Mouse (Mus musculus) adrenal gland, adult 18-20 months (tissue): ENCODE data around the gene Cep350. TPM values are rescaled to one million over a fixed set of nuclear protein-coding genes. Genes with fewer than 3 reads are reported as not detected.
"Not testable (repeated sequence)": the region's sequence is repeated elsewhere in the genome, so short reads cannot be mapped to it uniquely, and the experiment has no call there.

Experiments
- DNase-seq, 2 experiments: peaks; one replicate each; pipeline ENCODE4 v3.0.0; 2021 to 2022; ENCODE audit warnings: low spot score in 2 of 2
- total RNA-seq, 2 experiments: library from RNA; stranded (reverse); gene quantifications; 1 replicate in 1 of 2; 2 replicates in 1 of 2; pipeline ENCODE4 v1.2.3; 2021

The Cep350 gene
- total RNA-seq, 2 experiments from 2014 or later: 27.7 to 33.2 TPM

- DNase-seq: no peak
These were observed 78.7 kb downstream of the Cep350 start for GRCm38 (mm10) chr1:155894382-155894781.

GRCm38 (mm10) chr1:155886846-155887245, 86.2 kb downstream of the Cep350 start:
- DNase-seq: no peak

GRCm38 (mm10) chr1:155882646-155883231, 90.3 kb downstream of the Cep350 start:
- not testable (repeated sequence) for DNase-seq

- no peak for DNase-seq
These were observed 93.5 kb downstream of the Cep350 start for GRCm38 (mm10) chr1:155879596-155879995.

- DNase-seq: no peak
These were observed 110.1 kb downstream of the Cep350 start for GRCm38 (mm10) chr1:155862967-155863366.

GRCm38 (mm10) chr1:155854926-155855702, 117.9 kb downstream of the Cep350 start:
- DNase-seq: no peak

- DNase-seq: no peak
These were observed 120.0 kb downstream of the Cep350 start for GRCm38 (mm10) chr1:155853009-155853408.

- no peak for DNase-seq
These were observed 128.8 kb downstream of the Cep350 start for GRCm38 (mm10) chr1:155844235-155844634.

- DNase-seq: no peak
These were observed 129.5 kb downstream of the Cep350 start for GRCm38 (mm10) chr1:155843538-155843937.

GRCm38 (mm10) chr1:155835667-155836066, 137.4 kb downstream of the Cep350 start:
- no peak for DNase-seq

- no peak for DNase-seq
These were observed 139.4 kb downstream of the Cep350 start for GRCm38 (mm10) chr1:155833610-155834009.

GRCm38 (mm10) chr1:155831958-155832357, 141.1 kb downstream of the Cep350 start:
- DNase-seq: no peak

- no peak for DNase-seq
These were observed 142.2 kb downstream of the Cep350 start for GRCm38 (mm10) chr1:155830861-155831260.

- DNase-seq: no peak
These were observed 145.3 kb downstream of the Cep350 start for GRCm38 (mm10) chr1:155827703-155828295.

- no peak for DNase-seq
These were observed 146.2 kb downstream of the Cep350 start for GRCm38 (mm10) chr1:155826803-155827395.

GRCm38 (mm10) chr1:155825940-155826716, 146.9 kb downstream of the Cep350 start:
- no peak for DNase-seq

- no peak for DNase-seq
These were observed 152.4 kb downstream of the Cep350 start for GRCm38 (mm10) chr1:155820646-155821045.

GRCm38 (mm10) chr1:155816167-155816566, 156.9 kb downstream of the Cep350 start:
- DNase-seq: no peak

GRCm38 (mm10) chr1:155812581-155813499, 160.2 kb downstream of the Cep350 start, which contains the start of gene Qsox1:
Gene Qsox1 (minus strand): TSS chr1:155812889.
- DNase-seq: peak; percentile 86
